Mouse (Mus musculus) adrenal gland, postnatal 25 days (tissue): ENCODE results near the gene Hnrnpul2. TPM values are rescaled to one million over a fixed set of nuclear protein-coding genes. Genes with fewer than 3 reads are reported as not detected.
A peak's percentile ranks its signal among the peaks of the same experiment; 100 is the strongest.
"Not testable (repeated sequence)": the region's sequence is repeated elsewhere in the genome, so short reads cannot be mapped to it uniquely, and the experiment has no call there.

Experiments
- DNase-seq: peaks from one replicate; pipeline ENCODE4 v3.0.0; 2021; ENCODE audit warnings: mixed read lengths
- total RNA-seq: library from RNA; stranded (reverse); gene quantifications from 2 replicates; pipeline ENCODE4 v1.2.3, GENCODE M21; 2021

Hnrnpul2 gene
- total RNA-seq, 1 experiment from 2014 or later: 72.0 TPM

DNA sequence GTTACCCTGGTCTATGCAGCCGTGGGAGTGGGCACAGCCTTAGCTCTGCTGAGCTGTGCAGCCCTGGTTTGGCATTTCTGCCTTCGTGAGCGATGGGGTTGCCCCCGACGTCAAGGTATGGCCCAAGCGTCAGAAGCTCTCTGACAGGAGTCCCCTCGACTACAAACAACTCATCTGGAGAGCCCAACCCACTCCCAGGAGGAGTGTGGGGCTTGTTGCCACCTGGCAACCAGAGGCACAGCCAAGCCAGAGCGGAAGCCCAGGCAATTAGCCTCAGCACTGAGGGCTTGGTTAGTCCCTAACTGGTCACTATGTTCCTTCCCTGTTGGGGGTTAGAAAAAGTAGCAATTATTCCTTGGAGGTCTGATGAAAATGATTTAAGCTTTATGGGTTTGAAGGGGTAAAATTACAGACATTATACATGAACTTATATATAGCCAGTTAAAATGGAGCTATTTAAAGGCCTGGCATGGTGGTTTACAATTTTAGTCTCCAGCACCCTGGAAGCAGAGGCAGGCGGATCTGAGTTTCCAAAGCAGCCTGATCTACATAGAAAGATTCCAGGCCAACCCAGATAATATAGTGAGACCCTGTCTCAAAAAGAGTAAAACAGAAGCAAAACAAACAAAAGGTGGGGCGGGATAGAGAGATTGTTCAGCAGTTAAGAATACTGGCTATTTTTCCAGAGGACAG is 32.6 kb downstream of the Hnrnpul2 start:
- no peak for DNase-seq

DNA sequence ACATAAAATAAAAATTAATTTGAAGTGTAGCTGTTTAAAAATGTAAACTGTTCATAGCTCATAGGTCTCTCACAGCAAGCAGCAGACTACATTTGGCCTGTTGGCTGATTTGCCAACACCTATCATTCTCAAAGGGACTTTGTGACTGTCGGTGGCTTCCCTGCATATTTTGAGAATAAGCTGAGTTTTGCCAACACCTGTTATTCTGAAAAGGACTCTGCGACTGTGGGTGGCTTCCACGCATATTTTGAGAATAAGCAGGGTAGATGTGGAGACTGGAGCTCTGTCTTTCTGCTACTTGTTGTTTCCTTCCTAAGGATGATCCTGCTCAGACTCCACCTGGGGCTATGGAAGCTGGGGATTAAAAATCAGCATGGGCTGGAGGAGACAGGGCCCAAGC is 33.3 kb downstream of the Hnrnpul2 start:
- no peak for DNase-seq

DNA sequence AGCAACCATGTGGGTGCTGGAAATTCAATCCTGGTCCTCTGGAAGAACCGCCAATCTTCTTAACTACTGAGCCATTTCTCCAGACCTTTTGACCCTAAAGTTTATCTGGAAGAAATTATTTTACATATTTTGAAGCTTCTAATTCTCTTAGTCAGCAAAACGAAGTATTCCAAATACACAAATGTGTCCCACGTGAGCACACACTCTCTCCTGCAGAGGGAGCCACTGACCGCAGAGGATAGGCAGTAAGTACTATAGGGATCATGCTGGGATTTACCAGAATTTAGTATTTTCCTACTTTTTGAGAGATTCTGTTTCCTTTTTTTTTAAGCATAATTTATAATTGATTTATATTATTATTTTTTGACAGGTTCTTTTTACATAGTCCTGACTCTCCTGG is 37.9 kb downstream of the Hnrnpul2 start:
- DNase-seq: peak; percentile 65

DNA sequence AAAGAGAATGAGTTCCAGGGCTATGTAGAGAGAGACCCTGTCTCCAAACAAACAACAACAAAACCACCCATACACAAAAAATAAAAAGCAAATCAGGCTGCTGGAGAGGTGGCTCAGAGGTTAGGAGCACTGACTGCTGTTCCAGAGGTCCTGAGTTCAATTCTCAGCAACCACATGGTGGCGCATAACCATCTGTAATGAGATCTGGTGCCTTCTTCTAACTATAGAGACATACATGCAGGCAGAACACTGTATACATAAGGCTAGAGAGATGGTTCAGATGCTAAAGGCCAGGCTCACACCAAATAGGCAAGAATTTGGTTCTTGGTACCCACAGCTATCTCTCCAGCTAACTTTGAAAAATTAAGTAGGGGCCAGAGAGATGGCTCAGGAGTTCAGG is 39.2 kb downstream of the Hnrnpul2 start:
- DNase-seq: no peak

DNA sequence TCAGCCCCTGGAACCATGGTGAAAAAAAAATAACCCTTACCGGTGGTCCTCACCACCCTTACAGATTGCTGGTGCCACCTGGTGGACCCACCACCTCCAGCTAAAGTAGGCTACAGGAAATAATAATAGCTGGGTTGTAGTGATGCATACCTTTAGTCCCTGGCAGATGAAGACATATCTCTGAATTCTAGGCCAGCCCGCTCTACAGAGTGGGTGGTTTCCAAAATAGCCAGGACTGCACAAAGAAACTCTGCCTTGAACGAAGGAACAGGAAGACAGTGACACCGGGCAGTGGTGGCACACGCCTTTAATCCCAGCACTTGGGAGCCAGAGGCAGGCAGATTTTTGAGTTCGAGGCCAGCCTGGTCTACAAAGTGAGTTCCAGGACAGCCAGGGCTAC is 44.5 kb downstream of the Hnrnpul2 start:
- DNase-seq: no peak

DNA sequence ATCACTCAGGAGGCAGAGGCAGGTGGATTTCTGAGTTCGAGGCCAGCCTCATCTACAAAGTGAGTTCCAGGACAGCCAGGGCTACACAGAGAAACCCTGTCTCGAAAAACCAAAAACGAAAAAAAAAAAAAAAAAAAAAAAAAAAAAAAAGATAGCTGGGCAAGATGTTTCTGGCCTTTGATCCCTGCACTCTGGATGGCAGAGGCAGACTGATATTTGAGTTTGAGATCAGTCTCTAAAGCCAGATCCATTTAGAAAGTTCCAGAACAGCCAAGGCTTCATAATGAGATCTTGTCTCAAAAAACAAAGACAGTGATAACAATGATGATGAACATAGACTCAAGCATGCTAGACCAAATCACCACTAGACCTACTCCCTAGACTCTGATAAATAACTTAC is 50.6 kb downstream of the Hnrnpul2 start:
- DNase-seq: not testable (repeated sequence)

DNA sequence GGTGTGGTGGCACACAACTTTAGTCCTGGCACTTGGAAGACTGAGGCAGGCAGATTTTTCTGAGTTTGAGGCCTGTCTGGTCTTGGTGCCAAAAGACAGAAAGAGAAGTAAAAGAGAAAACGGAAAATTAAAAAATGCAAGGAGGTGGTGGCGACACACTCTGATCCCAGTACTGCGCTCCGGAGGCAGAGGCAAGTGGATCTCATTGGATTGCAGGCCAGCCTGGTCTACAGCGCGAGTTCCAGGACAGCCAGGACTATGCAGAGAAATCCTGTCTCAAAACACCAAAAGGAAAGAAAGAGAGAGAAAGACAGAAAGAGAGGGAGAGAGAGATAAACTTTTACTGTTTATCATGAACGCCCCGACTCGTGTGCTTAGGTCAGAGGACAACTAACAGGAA is 51.0 kb downstream of the Hnrnpul2 start:
- no peak for DNase-seq

DNA sequence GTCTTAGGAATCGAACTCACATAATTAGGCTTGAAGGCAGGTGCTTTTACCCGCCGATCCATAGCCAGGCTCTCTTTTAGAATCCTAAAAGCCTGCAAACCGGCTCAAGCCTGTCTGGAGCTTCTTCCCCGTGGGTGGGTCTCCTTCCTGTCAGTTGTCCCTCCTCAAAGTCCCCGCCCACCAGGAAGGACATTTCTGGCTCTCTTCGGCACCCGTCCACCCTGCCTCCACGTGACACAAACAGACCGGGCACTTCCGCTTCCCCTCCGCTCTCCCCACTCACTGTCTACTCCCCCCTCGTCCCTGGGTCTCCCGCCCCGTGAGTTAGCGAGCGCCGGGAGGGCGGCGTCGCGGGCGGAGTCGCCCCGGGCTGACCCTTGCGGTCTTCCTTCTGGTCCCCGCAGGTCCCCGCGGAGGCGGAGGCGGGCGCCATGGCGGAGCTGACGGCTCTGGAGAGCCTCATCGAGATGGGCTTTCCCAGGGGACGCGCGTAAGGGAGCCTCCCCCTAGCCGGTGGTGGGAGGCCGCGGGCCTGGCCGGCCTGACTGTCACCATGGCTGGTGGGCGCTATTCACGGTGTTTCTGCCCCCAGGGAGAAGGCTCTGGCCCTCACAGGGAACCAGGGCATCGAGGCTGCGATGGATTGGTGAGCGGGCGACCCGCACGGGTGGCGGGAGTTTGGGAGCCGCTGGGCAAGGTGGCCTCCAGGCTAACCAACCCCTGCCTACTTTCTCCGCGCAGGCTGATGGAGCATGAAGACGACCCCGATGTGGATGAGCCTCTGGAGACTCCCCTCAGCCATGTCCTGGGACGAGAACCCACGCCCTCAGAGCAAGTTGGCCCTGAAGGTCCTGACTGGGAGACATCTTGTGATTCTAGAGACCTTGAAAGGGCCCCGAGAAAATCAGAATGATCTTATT is 51.7 kb downstream of the Hnrnpul2 start, which contains the start of gene Ubxn1:
TSS of gene Ubxn1 (plus strand) at position 230 of the 920 bp plus-strand sequence.
- DNase-seq: peak; percentile 95

DNA sequence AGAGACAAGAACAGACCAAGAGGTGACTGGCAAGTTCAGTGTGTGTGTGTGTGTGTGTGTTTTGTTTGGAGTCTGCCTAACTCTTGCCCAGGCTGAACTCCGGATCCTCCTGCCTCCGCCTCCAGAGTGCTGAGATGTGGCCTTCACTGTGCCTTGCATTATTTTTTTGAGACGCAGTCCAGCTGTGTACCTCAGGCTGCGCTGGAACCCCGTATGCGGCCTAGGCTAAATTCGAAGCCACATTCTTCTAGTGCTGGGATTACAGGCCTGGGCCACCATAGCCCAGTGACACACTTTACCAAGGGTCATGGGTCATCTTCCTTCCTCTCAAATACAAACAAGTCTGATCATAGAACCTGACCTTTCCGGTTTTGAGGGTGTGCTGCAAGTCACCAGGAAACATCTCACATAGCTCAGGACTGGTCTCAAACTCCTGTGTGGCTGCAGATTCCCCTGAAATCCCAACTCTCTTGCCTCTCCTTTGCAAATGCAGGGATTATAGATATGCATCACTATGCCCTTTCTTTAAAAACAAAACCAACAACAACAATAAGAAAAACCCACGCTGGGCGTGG is 52.5 kb downstream of the Hnrnpul2 start:
- DNase-seq: no peak

DNA sequence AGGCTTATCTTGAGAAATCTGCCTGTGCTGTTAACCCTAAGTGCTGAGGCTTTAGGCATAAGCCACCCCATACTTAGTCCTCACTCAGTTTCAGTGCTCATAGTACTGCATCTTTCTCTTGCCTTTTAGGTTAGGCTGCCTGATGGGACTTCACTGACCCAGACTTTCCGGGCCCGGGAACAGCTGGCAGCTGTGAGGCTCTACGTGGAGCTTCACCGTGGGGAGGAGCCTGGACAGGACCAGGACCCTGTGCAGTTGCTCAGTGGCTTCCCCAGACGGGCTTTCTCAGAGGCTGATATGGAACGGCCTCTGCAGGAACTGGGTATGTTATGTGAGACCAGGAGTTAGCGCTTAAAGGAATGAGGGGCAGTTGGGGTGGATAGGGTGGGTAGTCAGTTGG is 55.2 kb downstream of the Hnrnpul2 start:
- no peak for DNase-seq

DNA sequence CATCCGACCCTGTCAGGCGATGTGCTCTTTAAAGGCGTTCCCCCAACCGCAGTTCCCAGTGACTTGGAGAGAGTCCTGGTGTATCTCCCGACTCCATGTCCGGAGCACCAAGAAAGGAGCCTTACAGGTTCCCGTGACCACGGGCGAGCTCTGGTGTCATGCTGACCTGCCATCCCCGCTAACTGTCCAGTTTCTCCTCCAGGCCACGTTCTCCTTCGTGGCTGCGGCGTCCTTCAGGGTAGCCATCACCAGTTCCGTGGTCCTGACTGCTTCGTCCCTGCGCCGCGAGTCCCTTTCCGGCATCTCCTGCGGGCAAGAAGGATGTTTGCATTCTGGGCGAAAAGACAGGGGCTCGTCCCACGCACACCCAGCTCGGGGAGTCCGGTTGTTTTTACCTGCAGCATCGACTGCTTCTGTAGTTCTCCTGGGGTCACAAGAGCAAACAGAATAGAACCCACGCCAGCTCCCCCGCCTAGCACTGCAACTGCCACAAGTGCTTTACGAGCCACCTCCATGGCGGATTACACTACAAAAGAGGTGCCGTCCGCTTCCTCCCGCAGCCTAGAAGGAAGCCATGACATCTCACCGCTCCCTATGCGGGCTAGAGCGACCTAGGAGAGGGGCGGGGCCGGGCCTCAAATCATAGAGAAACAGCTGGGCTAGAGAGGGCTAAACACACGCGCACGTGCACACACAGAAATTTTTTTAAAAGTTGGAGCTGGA is 60.7 kb downstream of the Hnrnpul2 start, which contains the start of gene Uqcc3:
TSS of gene Uqcc3 (minus strand) at position 613 of the 723 bp plus-strand sequence.
- peak; percentile 88 for DNase-seq

DNA sequence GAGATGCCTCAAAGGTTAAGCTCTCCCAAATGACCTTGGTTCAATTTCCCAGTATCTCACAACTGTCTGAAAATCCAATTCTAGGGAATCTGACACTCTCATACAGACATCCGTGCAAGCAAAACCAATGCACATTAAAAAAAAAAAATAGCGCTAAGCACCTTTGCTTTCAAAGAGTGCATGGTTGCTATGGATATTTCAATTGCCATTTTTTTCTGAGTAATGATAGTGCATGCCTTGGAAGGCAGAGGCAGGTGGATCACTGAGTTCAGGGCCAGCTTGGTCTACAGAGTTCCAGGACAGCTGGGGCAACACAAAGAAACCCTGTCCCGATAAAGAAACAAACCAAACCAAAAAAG is 61.2 kb downstream of the Hnrnpul2 start:
- DNase-seq: no peak

DNA sequence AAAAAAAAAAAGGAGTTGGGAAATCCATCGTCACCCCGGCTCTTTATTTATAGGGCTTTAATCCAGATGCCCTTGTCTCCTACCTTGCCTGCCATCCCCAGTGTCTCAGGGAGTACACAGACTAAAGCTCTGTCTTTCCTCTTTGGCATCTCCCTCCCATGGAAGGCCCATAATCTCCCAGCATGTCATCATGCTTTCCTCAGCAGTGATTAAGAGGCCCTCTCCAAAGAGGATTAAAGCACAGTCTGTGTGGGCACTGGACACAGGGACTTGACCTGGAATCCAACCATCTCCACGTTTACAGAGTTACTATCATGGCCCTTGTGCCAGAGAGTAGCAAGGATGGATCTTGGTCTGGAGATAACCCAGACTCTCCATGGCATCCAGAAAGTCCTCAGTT is 63.8 kb downstream of the Hnrnpul2 start, which contains the start of the genes Lbhd1 and Gm49403:
TSS of gene Lbhd1 (plus strand) at position 117 of the 400 bp plus-strand sequence.
TSS of gene Gm49403 (plus strand) at position 315 of the 400 bp plus-strand sequence.
- DNase-seq: no peak

Other genes with a start within 250 kb of the Hnrnpul2 start
- gene Slc22a8, start 228.8 kb upstream of the Hnrnpul2 start, total RNA-seq: 0.24 TPM in 1 of 2 replicates, not detected in the other
- gene Slc22a6, start 202.0 kb upstream of the Hnrnpul2 start, total RNA-seq: not detected in 2 replicates
- gene Chrm1, start 156.2 kb upstream of the Hnrnpul2 start, total RNA-seq: 1.6 and 2.4 TPM in 2 replicates
- gene Slc3a2, start 96.6 kb upstream of the Hnrnpul2 start, total RNA-seq: 269 and 403 TPM in 2 replicates
- gene Wdr74, start 84.2 kb upstream of the Hnrnpul2 start, total RNA-seq: 52.0 and 57.7 TPM in 2 replicates
- gene 1700092M07Rik, start 79.3 kb upstream of the Hnrnpul2 start, total RNA-seq: 2.6 and 2.8 TPM in 2 replicates
- 92.3 and 106 TPM in 2 replicates for gene Stx5a, start 78.6 kb upstream of the Hnrnpul2 start, total RNA-seq
- 128 and 179 TPM in 2 replicates for gene Nxf1, start 62.9 kb upstream of the Hnrnpul2 start, total RNA-seq
- gene Tmem223, start 49.0 kb upstream of the Hnrnpul2 start, total RNA-seq: 122 and 123 TPM in 2 replicates
- 56.4 and 75.9 TPM in 2 replicates for gene Tmem179b, start 45.5 kb upstream of the Hnrnpul2 start, total RNA-seq
- 15.1 and 23.1 TPM in 2 replicates for gene Taf6l, start 33.6 kb upstream of the Hnrnpul2 start, total RNA-seq
- gene Polr2g, start 21.4 kb upstream of the Hnrnpul2 start, total RNA-seq: 96.3 and 103 TPM in 2 replicates
- 2.4 and 3.9 TPM in 2 replicates for gene Zbtb3, start 17.5 kb upstream of the Hnrnpul2 start, total RNA-seq
- 32.7 and 41.1 TPM in 2 replicates for gene Ttc9c, start 677 bp upstream of the Hnrnpul2 start, total RNA-seq
- 23.5 TPM in 1 of 2 replicates, not detected in the other for gene AC129217.1, start 9.8 kb downstream of the Hnrnpul2 start, total RNA-seq
- 139 and 169 TPM in 2 replicates for gene Bscl2, start 17.5 kb downstream of the Hnrnpul2 start, total RNA-seq
- gene Gng3, start 19.2 kb downstream of the Hnrnpul2 start, total RNA-seq: 5.3 and 6.1 TPM in 2 replicates
- gene Lrrn4cl, start 30.8 kb downstream of the Hnrnpul2 start, total RNA-seq: 1.4 and 1.8 TPM in 2 replicates
- gene Ubxn1, start 51.5 kb downstream of the Hnrnpul2 start, total RNA-seq: 206 and 217 TPM in 2 replicates
- gene Uqcc3, start 60.9 kb downstream of the Hnrnpul2 start, total RNA-seq: 70.0 and 72.2 TPM in 2 replicates
- 5.9 and 23.7 TPM in 2 replicates for gene Lbhd1, start 63.7 kb downstream of the Hnrnpul2 start, total RNA-seq
- gene Gm49403, start 63.9 kb downstream of the Hnrnpul2 start, total RNA-seq: not detected in 2 replicates
- 48.8 and 57.4 TPM in 2 replicates for gene 1810009A15Rik, start 68.8 kb downstream of the Hnrnpul2 start, total RNA-seq
- not detected in 2 replicates for gene Gm49416, start 68.9 kb downstream of the Hnrnpul2 start, total RNA-seq
- 23.5 and 26.7 TPM in 2 replicates for gene Ints5, start 73.0 kb downstream of the Hnrnpul2 start, total RNA-seq
- 196 and 200 TPM in 2 replicates for gene Ganab, start 78.1 kb downstream of the Hnrnpul2 start, total RNA-seq
- gene B3gat3, start 100.4 kb downstream of the Hnrnpul2 start, total RNA-seq: 58.5 and 60.9 TPM in 2 replicates
- 33.4 and 33.8 TPM in 2 replicates for gene Rom1, start 109.3 kb downstream of the Hnrnpul2 start, total RNA-seq
- 57.2 and 67.5 TPM in 2 replicates for gene Eml3, start 109.5 kb downstream of the Hnrnpul2 start, total RNA-seq
- 98.6 and 104 TPM in 2 replicates for gene Mta2, start 121.9 kb downstream of the Hnrnpul2 start, total RNA-seq
- 23.1 and 23.6 TPM in 2 replicates for gene Tut1, start 133.8 kb downstream of the Hnrnpul2 start, total RNA-seq
- 327 and 416 TPM in 2 replicates for gene Eef1g, start 147.0 kb downstream of the Hnrnpul2 start, total RNA-seq
- 93.0 and 106 TPM in 2 replicates for gene Ahnak, start 169.3 kb downstream of the Hnrnpul2 start, total RNA-seq